Mouse (Mus musculus): ENCODE measurements around the gene Grasp. TPM values are rescaled to one million over a fixed set of nuclear protein-coding genes. Genes with fewer than 3 reads are reported as not detected.
A peak's percentile ranks its signal among the peaks of the same experiment; 100 is the strongest.

Gene Grasp
- polyA plus RNA-seq, 1 experiment from 2014 or later: 5.6 TPM

DNA sequence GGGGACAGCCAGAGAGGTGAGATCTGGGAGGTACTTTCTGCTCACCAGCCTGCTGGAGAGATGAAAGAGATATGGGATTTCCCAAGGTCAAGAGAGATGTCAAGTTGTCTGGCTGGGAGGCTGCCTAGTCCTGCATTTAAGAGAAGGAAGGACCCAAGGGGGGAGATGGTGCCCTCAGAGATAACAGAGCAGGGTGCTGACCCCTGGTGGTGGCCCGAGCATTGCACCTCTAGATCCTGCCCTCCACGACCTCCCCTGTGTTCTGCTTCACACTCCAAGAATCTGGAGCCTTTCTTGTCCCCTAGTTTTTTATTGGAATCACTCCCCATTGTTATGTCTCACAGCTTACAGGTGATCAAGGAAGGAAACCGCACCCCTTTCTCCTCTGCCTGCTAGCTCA, 12.9 kb downstream of the Grasp start:
- peaks cover 2% of the 10 kb centered on the region; the same call in 1 of the 2 replicates for H3K4me1 ChIP-seq (ENCODE audit: control insufficient read depth, insufficient read depth, low read length)
- H3K9ac ChIP-seq (replicated peaks; ENCODE audit: low read length): no peak overlapping the region
- H3K9me3 ChIP-seq (replicated peaks; ENCODE audit: control insufficient read depth, low read length): no peaks in the 10 kb centered on the region
- ATAC-seq (replicated peaks; ENCODE audit: insufficient number of reproducible peaks, low FRiP score, low TSS enrichment, low read depth) (no peak), DNase-seq (ENCODE audit: low spot score) (peak; percentile 65)
- H3K4me3 ChIP-seq (ENCODE audit: low read depth, low read length): no peak overlapping the region
- 5% methylated on average over 3 of the region's 3 CpGs for WGBS
- no peaks in the 10 kb centered on the region for H3K27me3 ChIP-seq (ENCODE audit: control insufficient read depth, insufficient read depth, low read length)
- no peak overlapping the region for H3K27ac ChIP-seq (replicated peaks; ENCODE audit: low read depth, low read length)
- no peaks in the 10 kb centered on the region for H3K36me3 ChIP-seq (replicated peaks; ENCODE audit: control insufficient read depth, insufficient read depth, low read depth, low read length)
- H3K4me2 ChIP-seq (ENCODE audit: low read depth, low read length): no peak overlapping the region

GRCm38 (mm10) chr15:101238885-101239511, 15.0 kb downstream of the Grasp start:
- no peaks in the 10 kb centered on the region for H3K36me3 ChIP-seq (replicated peaks; ENCODE audit: control insufficient read depth, insufficient read depth, low read depth, low read length)
- H3K4me2 ChIP-seq (ENCODE audit: low read depth, low read length): peak overlapping the region; percentile 63
- H3K4me3 ChIP-seq (ENCODE audit: low read depth, low read length): peak overlapping the region; percentile 27
- ATAC-seq (replicated peaks; ENCODE audit: insufficient number of reproducible peaks, low FRiP score, low TSS enrichment, low read depth) (no peak), DNase-seq (ENCODE audit: low spot score) (peak; percentile 79)
- no peaks in the 10 kb centered on the region for H3K9me3 ChIP-seq (replicated peaks; ENCODE audit: control insufficient read depth, low read length)
- no peak overlapping the region for H3K27ac ChIP-seq (replicated peaks; ENCODE audit: low read depth, low read length)
- H3K4me1 ChIP-seq (ENCODE audit: control insufficient read depth, insufficient read depth, low read length): peaks cover 2% of the 10 kb centered on the region; the same call in 1 of the 2 replicates
- no peaks in the 10 kb centered on the region for H3K27me3 ChIP-seq (ENCODE audit: control insufficient read depth, insufficient read depth, low read length)
- 6% methylated on average over 27 of the region's 28 CpGs for whole genome bisulfite sequencing
- peak overlapping the region; percentile 60 for H3K9ac ChIP-seq (replicated peaks; ENCODE audit: low read length)

GRCm38 (mm10) chr15:101239821-101240220, 15.8 kb downstream of the Grasp start:
- DNase-seq (ENCODE audit: low spot score) (no peak), ATAC-seq (replicated peaks; ENCODE audit: insufficient number of reproducible peaks, low FRiP score, low TSS enrichment, low read depth) (no peak)
- Histone ChIP-seq H3K9ac (replicated peaks; ENCODE audit: low read length) (no peak overlapping the region), H3K4me2 (ENCODE audit: low read depth, low read length) (no peak overlapping the region; the same call in 1 of the 2 replicates), H3K36me3 (replicated peaks; ENCODE audit: control insufficient read depth, insufficient read depth, low read depth, low read length) (no peaks in the 10 kb centered on the region), H3K27me3 (ENCODE audit: control insufficient read depth, insufficient read depth, low read length) (no peaks in the 10 kb centered on the region), H3K9me3 (replicated peaks; ENCODE audit: control insufficient read depth, low read length) (no peaks in the 10 kb centered on the region), H3K4me3 (ENCODE audit: low read depth, low read length) (no peak overlapping the region), H3K4me1 (ENCODE audit: control insufficient read depth, insufficient read depth, low read length) (peaks cover 2% of the 10 kb centered on the region; the same call in 1 of the 2 replicates), H3K27ac (replicated peaks; ENCODE audit: low read depth, low read length) (no peak overlapping the region)
- 61% methylated on average over 8 of the region's 8 CpGs for WGBS

- H3K4me2 ChIP-seq (ENCODE audit: low read depth, low read length): peak overlapping the region; percentile 14
- H3K9ac ChIP-seq (replicated peaks; ENCODE audit: low read length): no peak overlapping the region
- DNase-seq (ENCODE audit: low spot score) (peak; percentile 90), ATAC-seq (replicated peaks; ENCODE audit: insufficient number of reproducible peaks, low FRiP score, low TSS enrichment, low read depth) (peak; percentile 21; the same call in 1 of the 2 replicates)
- no peak overlapping the region for H3K4me3 ChIP-seq (ENCODE audit: low read depth, low read length)
- H3K36me3 ChIP-seq (replicated peaks; ENCODE audit: control insufficient read depth, insufficient read depth, low read depth, low read length): no peaks in the 10 kb centered on the region
- H3K27ac ChIP-seq (replicated peaks; ENCODE audit: low read depth, low read length): no peak overlapping the region
- 7% methylated on average over 10 of the region's 10 CpGs for whole genome bisulfite sequencing
- H3K4me1 ChIP-seq (ENCODE audit: control insufficient read depth, insufficient read depth, low read length): peaks cover 2% of the 10 kb centered on the region; the same call in 1 of the 2 replicates
- H3K9me3 ChIP-seq (replicated peaks; ENCODE audit: control insufficient read depth, low read length): no peaks in the 10 kb centered on the region
- no peaks in the 10 kb centered on the region for H3K27me3 ChIP-seq (ENCODE audit: control insufficient read depth, insufficient read depth, low read length)
These were observed 16.8 kb downstream of the Grasp start for GRCm38 (mm10) chr15:101240799-101241204.

DNA sequence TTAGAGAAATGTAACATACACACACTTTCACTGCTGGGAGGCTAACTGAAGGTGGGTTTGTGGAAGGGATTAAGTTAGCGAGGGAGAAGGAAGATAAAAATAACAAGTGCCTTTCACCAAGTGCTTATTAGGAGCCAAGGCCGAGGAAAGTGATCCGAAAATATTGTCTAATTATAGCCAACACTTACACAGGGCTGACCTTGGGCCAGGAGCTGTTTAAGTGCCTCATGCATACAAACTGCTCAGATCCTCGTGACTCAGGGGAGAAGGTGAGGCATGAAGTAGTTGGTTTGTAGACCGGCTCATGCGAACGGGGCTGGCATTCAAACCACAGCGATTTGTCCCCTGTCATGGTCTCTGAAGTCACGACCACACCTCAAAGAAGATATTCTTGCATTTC, 17.2 kb downstream of the Grasp start:
- H3K36me3 ChIP-seq (replicated peaks; ENCODE audit: control insufficient read depth, insufficient read depth, low read depth, low read length): no peaks in the 10 kb centered on the region
- no peaks in the 10 kb centered on the region for H3K27me3 ChIP-seq (ENCODE audit: control insufficient read depth, insufficient read depth, low read length)
- peaks cover 2% of the 10 kb centered on the region; the same call in 1 of the 2 replicates for H3K4me1 ChIP-seq (ENCODE audit: control insufficient read depth, insufficient read depth, low read length)
- no peaks in the 10 kb centered on the region for H3K9me3 ChIP-seq (replicated peaks; ENCODE audit: control insufficient read depth, low read length)
- H3K4me3 ChIP-seq (ENCODE audit: low read depth, low read length): no peak overlapping the region
- no peak for ATAC-seq (replicated peaks; ENCODE audit: insufficient number of reproducible peaks, low FRiP score, low TSS enrichment, low read depth)
- no peak for DNase-seq (ENCODE audit: low spot score)
- H3K9ac ChIP-seq (replicated peaks; ENCODE audit: low read length): no peak overlapping the region
- no peak overlapping the region for H3K4me2 ChIP-seq (ENCODE audit: low read depth, low read length)
- WGBS: 58% methylated on average over 9 of the region's 9 CpGs
- no peak overlapping the region for H3K27ac ChIP-seq (replicated peaks; ENCODE audit: low read depth, low read length)

DNA sequence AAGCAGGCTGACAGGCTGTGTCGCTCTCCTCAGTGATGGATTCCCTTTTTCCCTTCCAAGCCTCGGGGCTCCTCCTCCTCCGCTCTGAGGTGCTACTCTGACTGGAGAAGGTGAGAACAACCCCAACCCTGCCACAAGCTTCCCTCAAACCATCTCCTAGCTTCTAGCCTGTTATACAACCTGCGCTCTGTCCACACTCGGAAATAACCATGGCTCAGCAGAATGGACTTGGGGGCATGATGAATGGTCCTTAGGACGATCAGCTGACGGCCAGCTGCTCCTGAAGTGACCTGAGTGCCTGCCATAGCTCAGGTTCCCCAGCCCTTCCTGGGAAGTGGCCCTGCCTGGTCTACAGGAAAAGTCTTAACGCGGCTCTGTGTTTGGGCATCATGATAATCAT, 17.9 kb downstream of the Grasp start:
- Histone ChIP-seq H3K4me3 (ENCODE audit: low read depth, low read length) (no peak overlapping the region), H3K9me3 (replicated peaks; ENCODE audit: control insufficient read depth, low read length) (no peaks in the 10 kb centered on the region), H3K9ac (replicated peaks; ENCODE audit: low read length) (no peak overlapping the region), H3K4me2 (ENCODE audit: low read depth, low read length) (no peak overlapping the region), H3K36me3 (replicated peaks; ENCODE audit: control insufficient read depth, insufficient read depth, low read depth, low read length) (no peaks in the 10 kb centered on the region), H3K4me1 (ENCODE audit: control insufficient read depth, insufficient read depth, low read length) (peaks cover 2% of the 10 kb centered on the region; the same call in 1 of the 2 replicates), H3K27ac (replicated peaks; ENCODE audit: low read depth, low read length) (no peak overlapping the region), H3K27me3 (ENCODE audit: control insufficient read depth, insufficient read depth, low read length) (no peaks in the 10 kb centered on the region)
- no peak for ATAC-seq (replicated peaks; ENCODE audit: insufficient number of reproducible peaks, low FRiP score, low TSS enrichment, low read depth)
- WGBS: 76% methylated on average over 9 of the region's 9 CpGs
- no peak for DNase-seq (ENCODE audit: low spot score)

- Histone ChIP-seq H3K36me3 (replicated peaks; ENCODE audit: control insufficient read depth, insufficient read depth, low read depth, low read length) (no peaks in the 10 kb centered on the region), H3K4me3 (ENCODE audit: low read depth, low read length) (no peak overlapping the region), H3K9me3 (replicated peaks; ENCODE audit: control insufficient read depth, low read length) (no peaks in the 10 kb centered on the region), H3K9ac (replicated peaks; ENCODE audit: low read length) (no peak overlapping the region), H3K27me3 (ENCODE audit: control insufficient read depth, insufficient read depth, low read length) (no peaks in the 10 kb centered on the region), H3K4me2 (ENCODE audit: low read depth, low read length) (no peak overlapping the region), H3K4me1 (ENCODE audit: control insufficient read depth, insufficient read depth, low read length) (peaks cover 2% of the 10 kb centered on the region; the same call in 1 of the 2 replicates), H3K27ac (replicated peaks; ENCODE audit: low read depth, low read length) (no peak overlapping the region)
- no peak for ATAC-seq (replicated peaks; ENCODE audit: insufficient number of reproducible peaks, low FRiP score, low TSS enrichment, low read depth)
- WGBS: 19% methylated on average over 8 of the region's 8 CpGs
- DNase-seq (ENCODE audit: low spot score): peak; percentile 64
These were observed 18.7 kb downstream of the Grasp start for GRCm38 (mm10) chr15:101242645-101243044.

DNA sequence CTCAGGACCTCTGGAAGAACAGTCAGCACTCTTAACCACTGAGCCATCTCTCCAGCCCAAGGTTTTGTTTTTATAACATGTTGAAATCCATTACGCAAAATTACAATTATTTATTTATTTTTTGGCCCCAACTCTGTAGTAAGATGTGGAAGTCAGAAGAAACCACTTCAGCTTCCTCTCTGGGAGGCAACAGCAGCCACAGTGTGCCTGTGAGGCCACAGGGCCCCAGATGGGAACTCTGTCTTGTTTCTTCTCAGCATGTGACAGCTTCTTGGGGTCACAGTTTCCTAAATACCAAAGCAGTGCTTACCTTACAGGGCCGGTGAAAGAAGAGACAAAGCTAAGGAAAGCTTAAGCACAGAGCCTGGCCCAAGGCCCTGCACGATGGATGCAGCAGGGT, 20.0 kb downstream of the Grasp start:
- 68% methylated on average over 3 of the region's 3 CpGs for WGBS
- H3K4me1 ChIP-seq (ENCODE audit: control insufficient read depth, insufficient read depth, low read length): 0 out of 2 replicates have a peak, but pooled peaks cover 2% of the 10 kb centered on the region
- no peak for DNase-seq (ENCODE audit: low spot score)

More for the DNA sequence above, 20.0 kb downstream of the Grasp start:
- Histone ChIP-seq H3K36me3 (replicated peaks; ENCODE audit: control insufficient read depth, insufficient read depth, low read depth, low read length) (no peaks in the 10 kb centered on the region), H3K9ac (replicated peaks; ENCODE audit: low read length) (no peak overlapping the region), H3K27me3 (ENCODE audit: control insufficient read depth, insufficient read depth, low read length) (no peaks in the 10 kb centered on the region), H3K27ac (replicated peaks; ENCODE audit: low read depth, low read length) (no peak overlapping the region), H3K4me2 (ENCODE audit: low read depth, low read length) (no peak overlapping the region), H3K9me3 (replicated peaks; ENCODE audit: control insufficient read depth, low read length) (no peaks in the 10 kb centered on the region), H3K4me3 (ENCODE audit: low read depth, low read length) (no peak overlapping the region)
- no peak for ATAC-seq (replicated peaks; ENCODE audit: insufficient number of reproducible peaks, low FRiP score, low TSS enrichment, low read depth)

Data from embryonic facial prominence, embryonic 11.5 days (tissue).